Mouse (Mus musculus) T-cell, adult 66 days (primary cell): ENCODE results near the gene Rnf166. TPM values are rescaled to one million over a fixed set of nuclear protein-coding genes. Genes with fewer than 3 reads are reported as not detected.

Experiments
- total RNA-seq, 2 experiments: library from RNA; stranded (reverse); gene quantifications; 3 replicates in 1 of 2; 4 replicates in 1 of 2; pipeline ENCODE4 v1.2.4; 2023

The Rnf166 gene
- total RNA-seq = 10 to 100 TPM; 91.9 to 98.7 TPM

GRCm38 (mm10) chr8:122475580-122476320 lies at the start of gene Rnf166, which contains the start of gene Ctu2:
Gene Rnf166, minus strand, starts transcription at chr8:122476064.
Gene Ctu2, plus strand, starts transcription at chr8:122476143.

GRCm38 (mm10) chr8:122460524-122461472 lies 15.1 kb downstream of the Rnf166 start, which contains the start of gene Snai3:
Gene Snai3, minus strand, starts transcription at chr8:122460733.

GRCm38 (mm10) chr8:122443262-122444006 lies 32.4 kb downstream of the Rnf166 start, which contains the start of gene Mvd:
Gene Mvd, minus strand, starts transcription at chr8:122443422.

GRCm38 (mm10) chr8:122432443-122433268 lies 43.2 kb downstream of the Rnf166 start, which contains the start of gene Cyba:
Gene Cyba, minus strand, starts transcription at chr8:122432930.

GRCm38 (mm10) chr8:122421376-122422070 lies 54.3 kb downstream of the Rnf166 start, which contains the start of gene Il17c:
Gene Il17c, plus strand, starts transcription at chr8:122422020.

Other genes starting within 250 kb of the Rnf166 start
- 10 to 100 TPM; 73.7 to 74.3 TPM for gene Zfpm1, start 193.9 kb downstream of the Rnf166 start, total RNA-seq
- not detected for gene Trhr2, start 115.3 kb downstream of the Rnf166 start, total RNA-seq
- gene Zc3h18, start 99.5 kb downstream of the Rnf166 start, total RNA-seq = 100 to 1,000 TPM in 1 of 2 experiments, 10 to 100 TPM in 1; 99.5 to 108 TPM
- gene Il17c, start 54.0 kb downstream of the Rnf166 start, total RNA-seq = 1 to 10 TPM in 1 of 2 experiments, not detected in 1; 1.1 TPM
- gene Cyba, start 43.1 kb downstream of the Rnf166 start, total RNA-seq = 100 to 1,000 TPM; 150 to 183 TPM
- 10 to 100 TPM; 12.1 to 14.2 TPM for gene Mvd, start 32.6 kb downstream of the Rnf166 start, total RNA-seq
- 1 to 10 TPM; 6.2 to 6.9 TPM for gene Snai3, start 15.3 kb downstream of the Rnf166 start, total RNA-seq
- 10 to 100 TPM; 58.5 to 59.7 TPM for gene Ctu2, start 79 bp upstream of the Rnf166 start, total RNA-seq
- gene Piezo1, start 75.3 kb upstream of the Rnf166 start, total RNA-seq = 10 to 100 TPM; 51.0 TPM
- gene Cdt1, start 92.0 kb upstream of the Rnf166 start, total RNA-seq = 10 to 100 TPM; 72.0 to 78.6 TPM
- 10 to 100 TPM; 78.5 to 82.2 TPM for gene Aprt, start 100.8 kb upstream of the Rnf166 start, total RNA-seq
- 10 to 100 TPM; 10.7 to 11.5 TPM for gene Galns, start 135.4 kb upstream of the Rnf166 start, total RNA-seq
- gene Trappc2l, start 135.6 kb upstream of the Rnf166 start, total RNA-seq = 10 to 100 TPM; 39.9 to 44.3 TPM
- not detected for gene Pabpn1l, start 146.7 kb upstream of the Rnf166 start, total RNA-seq
- 1 to 10 TPM; 2.8 to 4.6 TPM for gene Cbfa2t3, start 223.0 kb upstream of the Rnf166 start, total RNA-seq